Mouse (Mus musculus): ENCODE measurements around the gene Pbrm1. TPM values are rescaled to one million over a fixed set of nuclear protein-coding genes. Genes with fewer than 3 reads are reported as not detected.

Pbrm1 gene
- polyA plus RNA-seq, 1 experiment: 15.5 TPM

DNA sequence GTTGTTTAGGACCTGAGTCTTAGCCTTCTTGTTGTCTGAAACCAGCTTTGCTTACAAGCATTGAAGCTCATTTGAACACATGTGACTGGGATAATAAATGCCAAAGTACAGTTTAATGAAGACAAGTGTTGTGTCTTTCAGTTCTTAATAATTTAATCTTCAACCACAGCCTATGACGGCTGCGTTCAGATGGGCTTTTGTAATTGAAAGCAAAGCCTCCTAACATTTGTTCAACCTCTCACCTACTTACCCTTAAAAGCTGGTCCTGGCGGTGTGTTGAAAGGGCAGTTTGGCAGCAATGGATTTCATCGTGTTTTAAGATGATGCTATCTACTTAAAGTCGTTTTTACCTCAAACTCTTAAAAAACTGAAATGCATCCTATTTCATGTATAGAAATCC is 93.2 kb downstream of the Pbrm1 start:
- no peak overlapping the region for H3K4me3 ChIP-seq (ENCODE audit: insufficient read depth, low read length)
- no peak overlapping the region for H3K27ac ChIP-seq (ENCODE audit: insufficient read depth, low read length)
- no peaks in the 10 kb centered on the region for H3K4me1 ChIP-seq (ENCODE audit: control insufficient read depth, insufficient read depth, low read length)
- TF ChIP-seq POLR2A (IDR thresholded peaks at IDR 0.05; ENCODE audit: extremely low read depth, insufficient read depth, low read length) (no peak), CTCF (IDR thresholded peaks at IDR 0.05; ENCODE audit: extremely low read depth, insufficient read depth, low read length) (no peak)

GRCm38 (mm10) chr14:31114011-31114410 is 95.1 kb downstream of the Pbrm1 start:
- no peak overlapping the region for H3K27ac ChIP-seq (ENCODE audit: insufficient read depth, low read length)
- TF ChIP-seq CTCF (IDR thresholded peaks at IDR 0.05; ENCODE audit: extremely low read depth, insufficient read depth, low read length) (no peak), POLR2A (IDR thresholded peaks at IDR 0.05; ENCODE audit: extremely low read depth, insufficient read depth, low read length) (no peak)
- H3K4me3 ChIP-seq (ENCODE audit: insufficient read depth, low read length): no peak overlapping the region
- no peaks in the 10 kb centered on the region for H3K4me1 ChIP-seq (ENCODE audit: control insufficient read depth, insufficient read depth, low read length)

GRCm38 (mm10) chr14:31115522-31115921 is 96.6 kb downstream of the Pbrm1 start:
- H3K4me1 ChIP-seq (ENCODE audit: control insufficient read depth, insufficient read depth, low read length): no peaks in the 10 kb centered on the region
- H3K4me3 ChIP-seq (ENCODE audit: insufficient read depth, low read length): no peak overlapping the region
- no peak for TF ChIP-seq CTCF (IDR thresholded peaks at IDR 0.05; ENCODE audit: extremely low read depth, insufficient read depth, low read length)
- no peak for TF ChIP-seq POLR2A (IDR thresholded peaks at IDR 0.05; ENCODE audit: extremely low read depth, insufficient read depth, low read length)
- H3K27ac ChIP-seq (ENCODE audit: insufficient read depth, low read length): no peak overlapping the region

- no peak overlapping the region for H3K27ac ChIP-seq (ENCODE audit: insufficient read depth, low read length)
- TF ChIP-seq POLR2A (IDR thresholded peaks at IDR 0.05; ENCODE audit: extremely low read depth, insufficient read depth, low read length): no peak
- TF ChIP-seq CTCF (IDR thresholded peaks at IDR 0.05; ENCODE audit: extremely low read depth, insufficient read depth, low read length): no peak
- no peak overlapping the region for H3K4me3 ChIP-seq (ENCODE audit: insufficient read depth, low read length)
- H3K4me1 ChIP-seq (ENCODE audit: control insufficient read depth, insufficient read depth, low read length): no peaks in the 10 kb centered on the region; the same call in none of the 2 replicates
These were observed 106.5 kb downstream of the Pbrm1 start for GRCm38 (mm10) chr14:31125106-31126075.

DNA sequence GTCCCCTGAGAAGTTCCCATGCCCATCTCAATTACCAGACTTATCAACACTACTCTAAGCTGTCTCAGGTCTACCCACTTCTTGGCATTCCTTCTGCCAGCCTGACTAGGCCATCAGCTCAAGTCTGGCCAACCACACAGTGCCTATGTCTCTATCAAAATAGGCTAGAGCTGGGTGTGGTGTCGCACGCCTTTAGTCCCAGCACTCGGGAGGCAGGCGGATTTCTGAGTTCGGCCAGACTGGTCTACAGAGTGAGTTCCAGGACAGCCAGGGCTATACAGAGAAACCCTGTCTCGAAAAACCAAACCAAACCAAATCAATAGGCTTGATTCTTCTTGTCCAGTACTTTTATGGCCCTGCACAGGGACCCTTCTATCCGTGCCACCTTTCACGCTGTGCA is 107.9 kb downstream of the Pbrm1 start:
- no peaks in the 10 kb centered on the region; the same call in none of the 2 replicates for H3K4me1 ChIP-seq (ENCODE audit: control insufficient read depth, insufficient read depth, low read length)
- no peak overlapping the region for H3K27ac ChIP-seq (ENCODE audit: insufficient read depth, low read length)
- H3K4me3 ChIP-seq (ENCODE audit: insufficient read depth, low read length): no peak overlapping the region
- no peak for TF ChIP-seq POLR2A (IDR thresholded peaks at IDR 0.05; ENCODE audit: extremely low read depth, insufficient read depth, low read length)
- no peak for TF ChIP-seq CTCF (IDR thresholded peaks at IDR 0.05; ENCODE audit: extremely low read depth, insufficient read depth, low read length)

- H3K4me1 ChIP-seq (ENCODE audit: control insufficient read depth, insufficient read depth, low read length): peaks cover 2% of the 10 kb centered on the region
- H3K4me3 ChIP-seq (ENCODE audit: insufficient read depth, low read length): peak overlapping the region; percentile 90
- peak overlapping the region; percentile 17; the same call in 1 of the 2 replicates for H3K27ac ChIP-seq (ENCODE audit: insufficient read depth, low read length)
- TF ChIP-seq POLR2A (IDR thresholded peaks at IDR 0.05; ENCODE audit: extremely low read depth, insufficient read depth, low read length) (no peak), CTCF (IDR thresholded peaks at IDR 0.05; ENCODE audit: extremely low read depth, insufficient read depth, low read length) (no peak)
These were observed 109.3 kb downstream of the Pbrm1 start for GRCm38 (mm10) chr14:31128101-31128825.

GRCm38 (mm10) chr14:31128826-31129219 is 109.9 kb downstream of the Pbrm1 start, which contains the start of gene Smim4:
Gene Smim4 (minus strand): TSS chr14:31128956.
- Histone ChIP-seq H3K4me3 (ENCODE audit: insufficient read depth, low read length) (peak within 1 kb of the TSS; percentile 90), H3K27ac (ENCODE audit: insufficient read depth, low read length) (peak within 1 kb of the TSS; percentile 17; the same call in 1 of the 2 replicates), H3K4me1 (ENCODE audit: control insufficient read depth, insufficient read depth, low read length) (peaks cover 2% of the 10 kb centered on the region)
- peak; percentile 25; the same call in 1 of the 2 replicates for TF ChIP-seq CTCF (IDR thresholded peaks at IDR 0.05; ENCODE audit: extremely low read depth, insufficient read depth, low read length)
- TF ChIP-seq POLR2A (IDR thresholded peaks at IDR 0.05; ENCODE audit: extremely low read depth, insufficient read depth, low read length): peak; percentile 90

GRCm38 (mm10) chr14:31129326-31130235 is 110.6 kb downstream of the Pbrm1 start:
- Histone ChIP-seq H3K4me3 (ENCODE audit: insufficient read depth, low read length) (peak overlapping the region; percentile 90), H3K4me1 (ENCODE audit: control insufficient read depth, insufficient read depth, low read length) (peaks cover 2% of the 10 kb centered on the region), H3K27ac (ENCODE audit: insufficient read depth, low read length) (no peak overlapping the region)
- TF ChIP-seq POLR2A (IDR thresholded peaks at IDR 0.05; ENCODE audit: extremely low read depth, insufficient read depth, low read length) (no peak), CTCF (IDR thresholded peaks at IDR 0.05; ENCODE audit: extremely low read depth, insufficient read depth, low read length) (no peak)
